Mouse (Mus musculus) kidney, adult 8-10 months (tissue): ENCODE results near the gene Limch1.

ENCODE experiments used
- DNase-seq, 2 experiments: peaks; one replicate each; pipeline ENCODE4 v3.0.0; 2022

Gene Limch1

DNA sequence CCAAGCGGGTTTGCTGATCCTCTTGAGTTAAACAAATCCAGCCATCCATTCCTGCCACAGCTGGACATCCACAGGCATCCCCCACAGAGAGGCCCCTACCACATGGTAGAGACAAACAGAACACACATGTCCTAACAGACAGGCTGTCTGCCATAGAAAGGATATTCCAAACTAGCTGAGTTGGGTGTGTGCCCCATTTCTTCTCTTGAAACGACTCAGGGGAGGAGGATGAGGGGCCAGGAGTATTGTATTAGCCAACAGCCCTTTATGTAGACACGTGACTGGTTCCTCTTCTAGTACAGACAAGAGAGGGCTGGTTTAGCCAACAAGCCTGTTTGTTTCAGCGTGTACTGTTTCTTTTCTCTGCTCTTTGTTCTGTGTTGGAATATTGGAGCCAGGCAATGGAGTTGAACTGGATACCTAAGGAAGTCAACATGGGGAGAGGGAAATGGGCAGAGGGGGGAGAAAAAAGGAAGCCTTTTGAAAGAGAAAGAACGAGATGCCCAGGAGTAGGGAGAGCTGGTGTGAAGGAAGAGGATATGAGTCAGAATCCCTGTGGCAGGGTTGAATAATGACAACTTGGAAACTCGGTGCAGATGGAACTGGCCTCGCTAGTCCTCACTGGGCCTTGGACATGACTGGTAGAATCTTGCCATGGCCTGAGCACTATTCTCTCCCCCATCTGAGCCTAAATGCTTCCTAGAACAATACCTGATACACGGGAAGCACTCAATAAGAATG lies 196.3 kb downstream of the Limch1 start:
- no peak for DNase-seq

GRCm38 (mm10) chr5:66942922-66943321 lies 197.3 kb downstream of the Limch1 start:
- DNase-seq = no peak

DNA sequence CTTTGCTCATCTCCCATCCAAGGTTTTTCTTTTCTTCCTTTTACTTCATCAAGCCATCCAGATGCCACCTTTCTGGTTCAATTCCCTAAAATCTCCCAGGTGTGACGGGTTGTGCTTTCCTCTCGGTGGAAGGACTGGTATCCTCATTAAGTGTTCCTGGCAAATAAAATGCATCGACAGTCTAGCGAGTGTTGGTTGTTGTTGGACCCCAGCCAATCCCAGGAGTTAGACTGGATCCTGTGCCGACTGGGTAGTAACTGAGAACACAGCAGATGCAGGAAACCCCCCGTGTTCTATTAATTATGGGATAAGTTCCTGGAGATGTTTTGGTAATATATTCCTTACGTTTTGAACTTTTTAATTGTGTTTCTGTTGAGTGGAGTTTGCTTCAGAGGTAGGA lies 197.9 kb downstream of the Limch1 start:
- peak; percentile 51 to 52 for DNase-seq

DNA sequence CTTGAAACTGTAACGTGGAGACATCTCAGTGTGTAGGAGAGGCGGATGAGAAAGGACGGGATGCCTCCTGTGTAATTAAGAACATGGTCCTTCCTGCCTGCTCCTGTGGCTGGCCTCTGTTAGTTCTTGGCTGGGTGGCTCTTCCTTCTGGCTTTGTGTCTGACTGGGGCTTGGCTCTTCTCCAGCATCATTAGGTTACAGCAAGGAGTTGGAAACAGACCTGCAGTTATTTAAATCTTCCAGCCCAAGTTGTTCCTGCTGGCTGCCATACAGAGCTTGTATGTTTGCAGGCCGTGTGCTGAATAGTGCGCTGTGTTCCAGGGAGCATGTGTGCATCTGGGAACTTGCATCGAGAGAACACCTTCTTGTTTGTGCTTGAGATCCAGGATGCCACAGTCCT lies 202.3 kb downstream of the Limch1 start:
- DNase-seq = peak; percentile 39 to 65

GRCm38 (mm10) chr5:66949098-66949692 lies 203.6 kb downstream of the Limch1 start:
- DNase-seq = no peak

DNA sequence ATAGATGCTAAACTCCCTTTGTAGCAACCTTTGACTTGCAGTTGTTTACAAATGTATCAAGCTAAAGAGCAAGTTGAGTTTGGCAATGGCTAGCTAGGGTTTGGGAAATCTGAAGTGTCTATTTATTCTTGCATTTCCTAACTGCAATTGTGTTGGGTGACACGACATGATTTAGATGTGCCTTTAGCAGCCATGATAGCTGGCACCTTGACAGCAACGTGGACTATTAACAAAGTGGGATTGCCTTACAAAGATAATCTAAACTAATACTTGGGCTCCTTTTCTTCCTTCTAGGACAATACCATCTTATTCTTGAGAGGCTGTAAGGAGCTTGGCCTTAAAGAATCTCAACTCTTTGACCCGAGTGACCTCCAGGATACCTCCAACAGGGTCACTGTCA lies 207.7 kb downstream of the Limch1 start:
- no peak for DNase-seq

- DNase-seq = no peak
Measured at GRCm38 (mm10) chr5:66953971-66954644, 208.5 kb downstream of the Limch1 start.

DNA sequence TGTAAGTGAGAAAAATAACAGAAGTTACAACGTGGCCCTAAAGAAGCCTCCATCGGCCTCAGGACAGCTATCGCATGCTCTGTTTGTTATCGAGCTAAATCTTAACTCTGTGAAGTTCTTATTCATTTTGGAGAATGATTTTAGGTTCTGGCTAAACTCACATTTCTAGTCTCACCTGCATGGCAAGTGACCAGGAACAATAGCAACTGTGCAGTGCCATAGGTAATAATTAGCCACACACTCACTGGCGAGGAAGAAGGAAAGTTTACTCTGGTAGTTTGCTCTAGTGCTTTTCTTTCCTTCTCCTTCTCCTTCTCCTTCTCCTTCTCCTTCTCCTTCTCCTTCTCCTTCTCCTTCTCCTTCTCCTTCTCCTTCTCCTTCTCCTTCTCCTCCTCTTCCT lies 209.6 kb downstream of the Limch1 start:
- DNase-seq = peak; percentile 28 to 59

DNA sequence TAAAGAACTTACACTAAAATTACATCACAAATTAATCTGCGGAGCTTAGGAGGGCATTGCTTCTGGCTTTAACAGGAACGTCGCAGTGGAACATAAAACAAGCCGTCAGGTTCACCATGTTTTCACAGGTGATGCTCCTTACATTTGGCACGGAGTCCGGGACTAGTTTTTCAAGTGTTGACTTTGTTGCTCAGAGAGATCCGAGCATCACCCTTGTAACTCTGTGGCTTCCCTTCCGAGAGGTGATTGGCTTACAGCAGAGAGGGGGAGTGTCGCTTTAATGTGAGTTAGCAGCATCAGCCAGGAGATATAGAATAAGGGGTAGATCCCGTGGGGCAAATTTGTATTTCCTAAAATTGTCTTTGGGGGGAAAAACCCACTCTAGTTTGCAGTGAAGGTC lies 212.0 kb downstream of the Limch1 start:
- no peak for DNase-seq

GRCm38 (mm10) chr5:66958118-66958517 lies 212.5 kb downstream of the Limch1 start:
- DNase-seq = no peak

- no peak for DNase-seq
Measured at GRCm38 (mm10) chr5:66959968-66960367, 214.3 kb downstream of the Limch1 start.

DNA sequence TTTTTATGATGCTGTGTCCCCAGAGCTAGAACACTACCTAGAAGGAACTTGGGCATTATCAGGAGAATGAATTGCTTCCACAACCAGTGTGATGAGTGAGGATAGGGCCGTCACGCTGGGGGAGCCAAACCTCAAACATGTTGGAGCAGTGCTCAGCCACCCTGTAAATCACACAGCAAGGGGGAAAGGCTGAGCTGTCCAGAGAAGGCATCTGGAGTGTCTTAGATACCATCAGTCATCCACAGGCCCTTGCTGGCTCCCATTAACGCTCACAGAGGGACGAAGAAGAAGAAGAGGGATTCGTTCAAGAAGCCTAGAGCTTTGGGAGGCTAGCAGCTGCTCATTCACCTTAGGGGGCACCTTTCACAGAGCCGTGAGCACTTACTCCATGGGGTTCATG lies 219.8 kb downstream of the Limch1 start:
- no peak for DNase-seq

DNA sequence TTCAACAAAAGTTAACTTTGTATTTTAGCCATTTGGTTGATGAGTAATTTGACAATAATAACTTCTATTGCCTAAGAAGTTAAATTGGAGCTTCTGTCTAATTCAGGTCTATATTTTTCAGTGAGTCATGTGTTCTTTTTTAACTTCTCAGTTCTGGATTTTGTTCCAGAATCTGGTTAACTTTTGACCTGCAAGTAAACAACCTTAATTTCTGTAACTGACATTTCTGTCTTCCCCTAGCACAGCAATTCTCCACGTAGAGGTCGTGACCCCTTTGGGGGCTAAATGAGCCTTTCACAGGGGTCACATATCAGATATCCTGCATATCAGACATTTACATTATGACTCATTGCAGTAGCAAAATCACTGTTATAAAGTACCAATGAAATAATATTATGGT lies 221.5 kb downstream of the Limch1 start:
- peak in 1 of 2 experiments; percentile 56 for DNase-seq

DNA sequence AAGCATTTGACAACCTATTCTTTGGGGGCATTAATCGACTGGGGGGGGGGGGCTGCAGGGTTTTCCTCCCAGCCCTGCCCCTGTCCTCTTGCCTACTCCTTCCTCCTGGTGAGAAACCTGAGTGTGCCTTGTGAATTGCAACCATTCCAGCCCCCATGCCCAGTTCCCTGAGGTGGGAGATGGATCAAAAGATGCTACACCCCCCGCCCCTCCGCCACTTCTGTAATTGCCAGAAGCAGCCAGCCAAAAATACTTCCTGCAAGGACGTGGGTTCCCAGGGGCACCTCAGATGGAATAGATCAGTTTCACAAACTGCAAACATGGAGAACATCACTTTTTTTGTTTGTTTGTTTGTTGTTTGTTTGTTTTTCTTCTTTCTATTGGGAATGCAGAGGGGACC lies 222.0 kb downstream of the Limch1 start:
- no peak for DNase-seq

DNA sequence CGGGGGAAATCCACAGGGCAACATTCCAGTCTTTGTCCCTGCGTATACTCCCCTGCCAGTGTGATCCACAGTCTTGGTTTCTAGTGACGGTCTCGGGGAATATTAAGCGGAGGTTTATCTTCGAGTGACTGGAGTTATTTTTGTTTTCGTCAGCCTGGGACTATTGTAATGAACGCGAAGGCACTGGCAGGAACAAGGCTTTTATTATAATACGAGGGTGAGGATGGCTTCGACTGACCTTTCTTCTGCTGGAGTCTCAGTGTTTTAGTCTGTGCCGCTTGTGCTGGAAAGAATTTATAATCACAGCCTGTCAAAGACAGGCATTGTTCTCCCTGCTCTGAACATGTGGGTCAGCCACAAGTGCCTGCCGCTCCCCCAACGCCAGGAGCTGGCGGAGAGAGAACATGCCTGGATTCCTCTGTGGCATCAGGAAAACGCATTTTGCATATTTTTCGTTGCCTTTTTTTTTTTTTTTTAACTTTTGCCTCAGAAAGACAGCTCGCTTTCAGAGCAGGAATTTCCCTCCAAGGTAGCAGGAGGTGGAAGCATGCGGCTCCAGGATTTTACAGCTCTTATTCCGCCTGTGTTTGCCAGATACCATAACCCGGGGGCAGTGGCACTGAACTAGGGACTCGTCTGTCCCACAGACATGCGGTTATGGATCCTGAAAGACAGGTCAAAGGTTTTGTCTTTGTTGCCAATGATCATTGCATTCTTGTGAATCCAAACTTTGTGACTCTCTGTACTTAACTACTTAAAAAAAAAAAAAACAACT lies 222.6 kb downstream of the Limch1 start:
- DNase-seq = peak; percentile 45 to 55

DNA sequence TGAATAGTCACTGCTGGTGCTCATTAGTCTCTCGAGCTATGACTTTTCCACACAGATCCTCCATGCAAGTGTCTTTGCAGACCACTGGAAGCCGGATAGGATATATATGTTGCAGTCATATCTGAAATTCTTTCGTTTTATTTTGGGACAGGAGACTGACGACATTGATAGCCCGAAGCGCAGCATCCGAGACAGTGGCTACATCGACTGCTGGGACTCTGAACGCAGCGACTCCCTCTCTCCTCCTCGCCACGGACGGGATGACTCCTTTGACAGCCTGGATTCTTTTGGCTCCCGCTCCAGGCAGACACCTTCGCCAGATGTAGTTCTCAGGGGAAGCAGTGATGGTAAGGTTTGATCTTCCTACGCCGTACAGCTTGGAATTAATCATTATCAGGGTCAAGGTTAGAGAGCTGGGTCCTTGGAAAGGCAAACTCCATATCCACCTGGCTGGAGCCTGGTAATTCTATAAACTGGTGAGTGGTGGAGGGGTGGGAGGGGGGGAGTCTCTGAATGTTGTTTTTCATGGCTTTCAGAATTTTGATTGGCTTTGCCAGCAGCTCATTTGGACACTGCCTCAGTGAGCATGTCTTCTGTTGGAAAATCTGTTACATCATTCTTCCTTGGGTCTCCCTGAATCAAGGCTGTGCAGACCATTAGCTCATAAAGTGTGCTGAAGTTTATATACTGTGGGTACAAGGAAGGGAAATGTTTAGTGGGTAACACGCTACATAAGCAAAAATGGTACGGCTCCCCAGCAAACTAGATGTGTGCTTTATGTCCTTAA lies 223.5 kb downstream of the Limch1 start:
- peak in 1 of 2 experiments; percentile 41 for DNase-seq

DNA sequence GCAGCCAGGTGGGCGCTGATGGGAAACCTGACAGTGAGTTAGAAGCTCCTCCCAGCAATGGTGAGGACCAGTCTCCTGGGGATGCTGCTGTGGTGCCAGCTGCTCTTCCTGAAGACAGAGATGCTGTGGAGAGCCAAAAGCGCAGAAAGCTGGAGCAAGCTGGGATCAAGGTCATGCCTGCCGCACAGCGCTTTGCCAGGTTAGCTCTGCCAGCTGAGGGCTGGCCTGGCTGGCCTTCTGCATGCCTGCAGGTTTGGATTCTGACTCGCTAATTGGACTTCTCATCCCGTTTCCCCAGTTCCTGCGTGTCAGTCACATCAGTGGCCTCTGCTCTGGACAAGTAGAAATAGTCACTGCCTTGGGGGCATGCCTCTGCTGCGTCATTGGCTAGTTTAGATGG lies 230.0 kb downstream of the Limch1 start:
- no peak for DNase-seq

- DNase-seq = peak in 1 of 2 experiments; percentile 25
Measured at GRCm38 (mm10) chr5:66979332-66980218, 233.9 kb downstream of the Limch1 start.

DNA sequence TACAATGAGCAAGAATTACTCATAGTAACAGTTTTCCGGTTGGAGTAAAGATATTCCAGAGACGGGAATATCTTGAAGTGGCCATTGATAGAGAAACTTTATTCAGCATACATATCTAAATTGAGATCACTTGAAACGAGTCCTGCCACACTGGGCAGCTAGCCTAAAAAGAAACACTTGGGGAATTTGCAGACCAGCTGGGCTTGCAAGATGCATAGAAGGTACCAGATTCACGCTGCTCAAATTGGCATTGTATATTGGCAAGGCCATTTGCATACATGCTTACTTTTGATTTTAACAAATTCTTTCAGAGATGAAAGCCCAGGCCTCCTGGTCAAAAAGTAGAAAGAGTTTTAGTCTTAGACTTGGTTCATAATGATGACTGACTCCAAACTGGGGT lies 235.2 kb downstream of the Limch1 start:
- DNase-seq = no peak

DNA sequence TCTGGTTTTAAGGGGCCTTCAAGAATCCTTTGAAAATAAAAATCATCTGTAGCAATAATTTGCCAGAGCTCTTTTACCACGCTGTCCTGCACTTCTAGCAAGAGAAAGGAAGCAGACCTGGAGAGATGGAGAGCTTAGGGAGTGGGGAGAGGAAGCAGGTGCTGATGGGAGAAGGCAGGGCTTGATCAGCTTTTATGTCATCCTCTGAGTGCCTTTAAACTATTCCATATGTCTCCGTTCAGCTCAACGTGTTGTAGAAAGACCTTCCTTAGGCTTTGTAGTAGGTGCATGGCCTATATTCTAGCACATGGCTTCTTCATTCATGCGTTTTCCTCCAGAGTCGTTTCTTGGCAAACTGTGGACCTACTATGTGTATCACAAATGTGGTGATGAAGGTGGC lies 237.5 kb downstream of the Limch1 start:
- no peak for DNase-seq

- DNase-seq = peak in 1 of 2 experiments; percentile 38
Measured at GRCm38 (mm10) chr5:66988926-66989325, 243.3 kb downstream of the Limch1 start.
